Mouse (Mus musculus) forebrain, embryonic 15.5 days (tissue): ENCODE data around the gene Phip. TPM values are rescaled to one million over a fixed set of nuclear protein-coding genes. Genes with fewer than 3 reads are reported as not detected.

Experiments used
- ATAC-seq: fragments of 200-750 bp; cut with Nextera tagmentation; replicated peaks from 2 replicates; pipeline ENCODE4 v1.8.0; 2017; ENCODE audit warnings: mild to moderate bottlenecking, moderate TSS enrichment, moderate library complexity
- H3K27ac ChIP-seq: fragments of 300-500 bp; sonication (generic); replicated peaks from 2 replicates; pipeline ENCODE4 v1.5.1; 2015; ENCODE audit warnings: mild to moderate bottlenecking, inconsistent platforms
- H3K27me3 ChIP-seq: fragments of 300-500 bp; sonication (generic); 2 replicates; pipeline ENCODE4 v1.6.1; 2015; ENCODE audit warnings: inconsistent platforms
- H3K36me3 ChIP-seq: fragments of 300-500 bp; sonication (generic); 2 replicates; pipeline ENCODE4 v1.6.1; 2015; ENCODE audit warnings: mild to moderate bottlenecking, inconsistent platforms
- H3K4me1 ChIP-seq: fragments of 300-500 bp; sonication (generic); 2 replicates; pipeline ENCODE4 v1.6.1; 2015; ENCODE audit warnings: inconsistent platforms
- H3K4me2 ChIP-seq: fragments of 300-500 bp; sonication (generic); replicated peaks from 2 replicates; pipeline ENCODE4 v1.6.1; 2015; ENCODE audit warnings: mild to moderate bottlenecking, inconsistent platforms
- H3K4me3 ChIP-seq: fragments of 300-500 bp; sonication (generic); 2 replicates; pipeline ENCODE4 v1.5.1; 2015; ENCODE audit warnings: mild to moderate bottlenecking, inconsistent platforms
- H3K9ac ChIP-seq: fragments of 300-500 bp; sonication (generic); replicated peaks from 2 replicates; pipeline ENCODE4 v1.6.1; 2015; ENCODE audit warnings: mild to moderate bottlenecking, inconsistent platforms
- H3K9me3 ChIP-seq: fragments of 300-500 bp; sonication (generic); 2 replicates; pipeline ENCODE4 v1.6.1; 2016; ENCODE audit warnings: inconsistent platforms
- WGBS: fragments of 180-500 bp; shearing (Covaris S2); methylation state at CpG from one replicate; pipeline ENCODE4 v1.1.7; 2015; ENCODE audit warnings: mixed read lengths; 5-methylcytosine and 5-hydroxymethylcytosine counted together
- polyA plus RNA-seq: library from polyadenylated mRNA; unstranded; fragments of >200 nt; fragmentation: Nextera tagmentation; extraction: Ambion mirVana; gene quantifications from 2 replicates; pipeline ENCODE4 v1.2.1, GENCODE M21; 2015

The Phip gene
- 143 and 154 TPM in 2 replicates for polyA plus RNA-seq

- Histone ChIP-seq H3K9ac (peak within 1 kb of the TSS; percentile 91), H3K9me3 (no peaks in the 10 kb centered on the region), H3K27ac (peak within 1 kb of the TSS; percentile 100), H3K4me3 (peak within 1 kb of the TSS; percentile 84), H3K4me1 (peaks cover 28% of the 10 kb centered on the region), H3K27me3 (no peaks in the 10 kb centered on the region), H3K4me2 (peak within 1 kb of the TSS; percentile 79), H3K36me3 (no peaks in the 10 kb centered on the region)
- WGBS = under 1% methylated on average over 74 of the region's 79 CpGs
- ATAC-seq = peak; percentile 86
Measured at GRCm38 (mm10) chr9:82975342-82976215, at the start of gene Phip. Gene Phip, minus strand, starts transcription at chr9:82975516.

GRCm38 (mm10) chr9:83023724-83024123, 48.4 kb upstream of the Phip start:
- H3K4me2 ChIP-seq = no peak overlapping the region
- no peak overlapping the region for H3K27ac ChIP-seq
- H3K4me3 ChIP-seq = no peak overlapping the region
- ATAC-seq = no peak
- 77% methylated on average over 6 of the region's 6 CpGs for WGBS
- H3K9ac ChIP-seq = no peak overlapping the region
- H3K36me3 ChIP-seq = no peaks in the 10 kb centered on the region
- H3K27me3 ChIP-seq = no peaks in the 10 kb centered on the region
- H3K4me1 ChIP-seq = no peaks in the 10 kb centered on the region
- H3K9me3 ChIP-seq = no peaks in the 10 kb centered on the region

- no peak for ATAC-seq
- H3K4me2 ChIP-seq = no peak overlapping the region
- no peaks in the 10 kb centered on the region for H3K27me3 ChIP-seq
- H3K9me3 ChIP-seq = no peaks in the 10 kb centered on the region
- H3K4me1 ChIP-seq = no peaks in the 10 kb centered on the region
- H3K9ac ChIP-seq = no peak overlapping the region
- H3K36me3 ChIP-seq = no peaks in the 10 kb centered on the region
- 84% methylated on average over 4 of the region's 4 CpGs for WGBS
- no peak overlapping the region for H3K27ac ChIP-seq
- H3K4me3 ChIP-seq = no peak overlapping the region
Measured at GRCm38 (mm10) chr9:83014516-83014915, 39.2 kb upstream of the Phip start.

- no peak overlapping the region for H3K9ac ChIP-seq
- no peaks in the 10 kb centered on the region for H3K36me3 ChIP-seq
- no peak overlapping the region for H3K4me3 ChIP-seq
- WGBS = 89% methylated on average over 1 of the region's 1 CpGs
- H3K4me1 ChIP-seq = no peaks in the 10 kb centered on the region
- H3K9me3 ChIP-seq = no peaks in the 10 kb centered on the region
- H3K27ac ChIP-seq = no peak overlapping the region
- H3K4me2 ChIP-seq = no peak overlapping the region
- ATAC-seq = no peak
- no peaks in the 10 kb centered on the region for H3K27me3 ChIP-seq
Measured at GRCm38 (mm10) chr9:83008306-83008705, 33.0 kb upstream of the Phip start.

GRCm38 (mm10) chr9:83001342-83001741, 26.0 kb upstream of the Phip start:
- Histone ChIP-seq H3K36me3 (no peaks in the 10 kb centered on the region), H3K9ac (no peak overlapping the region), H3K27me3 (no peaks in the 10 kb centered on the region), H3K9me3 (no peaks in the 10 kb centered on the region), H3K4me1 (no peaks in the 10 kb centered on the region), H3K4me3 (no peak overlapping the region), H3K27ac (no peak overlapping the region), H3K4me2 (no peak overlapping the region)
- ATAC-seq = no peak
- WGBS = 96% methylated on average over 4 of the region's 4 CpGs

GRCm38 (mm10) chr9:82997765-82998500, 22.6 kb upstream of the Phip start:
- Histone ChIP-seq H3K9me3 (no peaks in the 10 kb centered on the region), H3K4me2 (no peak overlapping the region), H3K27me3 (no peaks in the 10 kb centered on the region), H3K27ac (no peak overlapping the region), H3K4me3 (no peak overlapping the region), H3K4me1 (no peaks in the 10 kb centered on the region), H3K36me3 (no peaks in the 10 kb centered on the region), H3K9ac (no peak overlapping the region)
- ATAC-seq = no peak
- WGBS = 92% methylated on average over 2 of the region's 2 CpGs

- 6% methylated on average over 5 of the region's 5 CpGs for WGBS
- peak overlapping the region; percentile 91 for H3K9ac ChIP-seq
- peak overlapping the region; percentile 84 for H3K4me3 ChIP-seq
- H3K4me2 ChIP-seq = peak overlapping the region; percentile 67
- no peak for ATAC-seq
- H3K4me1 ChIP-seq = peaks cover 18% of the 10 kb centered on the region
- peak overlapping the region; percentile 100 for H3K27ac ChIP-seq
- H3K9me3 ChIP-seq = no peaks in the 10 kb centered on the region
- H3K36me3 ChIP-seq = no peaks in the 10 kb centered on the region
- no peaks in the 10 kb centered on the region for H3K27me3 ChIP-seq
Measured at GRCm38 (mm10) chr9:82976936-82977335, 1.6 kb upstream of the Phip start.

GRCm38 (mm10) chr9:82976219-82976618, 903 bp upstream of the Phip start:
- Histone ChIP-seq H3K27me3 (no peaks in the 10 kb centered on the region), H3K4me2 (peak overlapping the region; percentile 67), H3K9me3 (no peaks in the 10 kb centered on the region), H3K4me1 (peaks cover 22% of the 10 kb centered on the region), H3K27ac (peak overlapping the region; percentile 100), H3K9ac (peak overlapping the region; percentile 91), H3K4me3 (peak overlapping the region; percentile 84), H3K36me3 (no peaks in the 10 kb centered on the region)
- under 1% methylated on average over 9 of the region's 9 CpGs for WGBS
- no peak for ATAC-seq

- peak; percentile 11 for ATAC-seq
- Histone ChIP-seq H3K4me3 (peak overlapping the region; percentile 84), H3K9ac (peak overlapping the region; percentile 91), H3K4me2 (no peak overlapping the region; the same call in 1 of the 2 replicates), H3K9me3 (no peaks in the 10 kb centered on the region), H3K36me3 (no peaks in the 10 kb centered on the region), H3K27ac (peak overlapping the region; percentile 100), H3K27me3 (no peaks in the 10 kb centered on the region), H3K4me1 (peaks cover 31% of the 10 kb centered on the region)
- 1% methylated on average over 43 of the region's 61 CpGs for WGBS
Measured at GRCm38 (mm10) chr9:82974962-82975341, 364 bp downstream of the Phip start.

- WGBS = 1% methylated on average over 75 of the region's 75 CpGs
- ATAC-seq = peak; percentile 85
- H3K27ac ChIP-seq = peak overlapping the region; percentile 100
- peak overlapping the region; percentile 79 for H3K4me2 ChIP-seq
- peak overlapping the region; percentile 84 for H3K4me3 ChIP-seq
- H3K36me3 ChIP-seq = no peaks in the 10 kb centered on the region
- peaks cover 31% of the 10 kb centered on the region for H3K4me1 ChIP-seq
- no peaks in the 10 kb centered on the region for H3K9me3 ChIP-seq
- H3K27me3 ChIP-seq = no peaks in the 10 kb centered on the region
- peak overlapping the region; percentile 91 for H3K9ac ChIP-seq
Measured at GRCm38 (mm10) chr9:82974187-82974861, 992 bp downstream of the Phip start.

GRCm38 (mm10) chr9:82973321-82973892, 1.9 kb downstream of the Phip start:
- peak overlapping the region; percentile 84 for H3K4me3 ChIP-seq
- no peak for ATAC-seq
- peak overlapping the region; percentile 91 for H3K9ac ChIP-seq
- H3K4me2 ChIP-seq = peak overlapping the region; percentile 79
- peaks cover 39% of the 10 kb centered on the region for H3K4me1 ChIP-seq
- no peaks in the 10 kb centered on the region for H3K9me3 ChIP-seq
- H3K27ac ChIP-seq = peak overlapping the region; percentile 100
- no peaks in the 10 kb centered on the region for H3K27me3 ChIP-seq
- 26% methylated on average over 8 of the region's 8 CpGs for WGBS
- H3K36me3 ChIP-seq = no peaks in the 10 kb centered on the region
